Mouse (Mus musculus) embryonic facial prominence, embryonic 12.5 days (tissue): ENCODE data around the gene C1qb. TPM values are rescaled to one million over a fixed set of nuclear protein-coding genes. Genes with fewer than 3 reads are reported as not detected.

ENCODE experiments used
- ATAC-seq: fragments of 200-750 bp; cut with Nextera tagmentation; 2 replicates; pipeline ENCODE4 v1.8.0; 2017; ENCODE audit not compliant: insufficient number of reproducible peaks, insufficient read depth, low FRiP score, low TSS enrichment
- H3K27ac ChIP-seq: fragments of 300-500 bp; sonication (generic); 2 replicates; pipeline ENCODE4 v1.5.1; 2016; ENCODE audit warnings: mild to moderate bottlenecking
- H3K27me3 ChIP-seq: fragments of 300-500 bp; sonication (generic); 2 replicates; pipeline ENCODE4 v1.6.1; 2016; ENCODE audit warnings: mild to moderate bottlenecking, moderate library complexity
- H3K36me3 ChIP-seq: fragments of 300-500 bp; sonication (generic); 2 replicates; pipeline ENCODE4 v1.6.1; 2016; ENCODE audit warnings: mild to moderate bottlenecking
- H3K4me1 ChIP-seq: fragments of 300-500 bp; sonication (generic); 2 replicates; pipeline ENCODE4 v1.6.1; 2016
- H3K4me2 ChIP-seq: fragments of 300-500 bp; sonication (generic); replicated peaks from 2 replicates; pipeline ENCODE4 v1.6.1; 2016; ENCODE audit warnings: mild to moderate bottlenecking, moderate library complexity
- H3K4me3 ChIP-seq: fragments of 300-500 bp; sonication (generic); 2 replicates; pipeline ENCODE4 v1.5.1; 2016; ENCODE audit warnings: mild to moderate bottlenecking
- H3K9ac ChIP-seq: fragments of 300-500 bp; sonication (generic); 2 replicates; pipeline ENCODE4 v1.6.1; 2016; ENCODE audit warnings: mild to moderate bottlenecking, moderate library complexity
- H3K9me3 ChIP-seq: fragments of 300-500 bp; sonication (generic); 2 replicates; pipeline ENCODE4 v1.6.1; 2016; ENCODE audit warnings: mild to moderate bottlenecking, moderate library complexity
- WGBS: fragments of 180-500 bp; shearing (Covaris S2); methylation state at CpG from one replicate; pipeline ENCODE4 v1.1.7; 2016; 5-methylcytosine and 5-hydroxymethylcytosine counted together
- polyA plus RNA-seq: library from polyadenylated mRNA; unstranded; fragments of >200 nt; fragmentation: Nextera tagmentation; extraction: Ambion mirVana; gene quantifications from 2 replicates; pipeline ENCODE4 v1.2.1, GENCODE M21; 2016

C1qb gene
- polyA plus RNA-seq, 1 experiment from 2014 or later: 29.7 TPM

DNA sequence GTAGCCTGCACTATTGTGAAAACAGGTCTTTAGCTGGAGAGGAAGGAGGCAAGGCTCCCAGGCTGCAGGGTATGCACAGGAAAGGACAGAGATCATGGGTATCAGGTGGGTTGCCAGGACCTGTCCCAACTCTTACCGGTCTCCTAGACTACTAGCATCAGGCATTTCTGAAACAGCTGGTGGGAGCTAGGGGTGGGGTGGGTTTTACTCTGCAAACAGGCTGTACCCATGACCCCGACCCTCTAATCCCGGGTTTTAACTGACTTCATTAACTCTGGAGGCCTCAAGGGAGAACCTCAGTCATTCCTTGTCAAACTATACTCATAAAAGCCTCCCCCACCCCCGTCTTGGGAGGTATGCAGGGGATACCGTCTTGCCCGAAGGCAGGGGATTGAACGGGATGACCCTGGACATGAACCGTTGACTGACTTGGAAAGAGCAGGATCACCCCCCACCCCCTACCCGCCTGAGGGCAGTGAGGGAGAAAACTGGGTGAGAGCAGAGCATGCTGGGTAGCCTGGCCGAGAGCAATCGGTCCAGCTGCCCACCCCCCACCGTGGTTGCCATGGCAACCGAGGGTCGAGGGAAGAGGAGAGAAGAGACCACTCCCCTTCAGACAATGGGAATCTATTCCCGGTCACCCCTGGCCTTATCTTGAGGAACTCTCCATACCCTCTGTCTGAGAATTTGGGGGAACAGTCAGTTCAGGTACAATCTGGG, 21.1 kb downstream of the C1qb start:
- Histone ChIP-seq H3K27ac (no peak overlapping the region), H3K4me2 (peak overlapping the region; percentile 34), H3K4me1 (peaks cover 34% of the 10 kb centered on the region), H3K4me3 (no peak overlapping the region), H3K9me3 (no peaks in the 10 kb centered on the region), H3K27me3 (peaks cover 3% of the 10 kb centered on the region; the same call in 1 of the 2 replicates), H3K9ac (no peak overlapping the region), H3K36me3 (no peaks in the 10 kb centered on the region)
- peak; percentile 38 for ATAC-seq
- WGBS: 7% methylated on average over 15 of the region's 15 CpGs

- ATAC-seq: no peak
- WGBS: 59% methylated on average over 9 of the region's 9 CpGs
- Histone ChIP-seq H3K4me2 (no peak overlapping the region), H3K36me3 (no peaks in the 10 kb centered on the region), H3K4me1 (peaks cover 34% of the 10 kb centered on the region), H3K27me3 (peaks cover 3% of the 10 kb centered on the region; the same call in 1 of the 2 replicates), H3K9me3 (no peaks in the 10 kb centered on the region), H3K27ac (no peak overlapping the region), H3K4me3 (no peak overlapping the region), H3K9ac (no peak overlapping the region)
Observed at GRCm38 (mm10) chr4:136863517-136863916, 22.5 kb downstream of the C1qb start.

GRCm38 (mm10) chr4:136862411-136862810, 23.6 kb downstream of the C1qb start:
- Histone ChIP-seq H3K9ac (no peak overlapping the region), H3K36me3 (no peaks in the 10 kb centered on the region), H3K4me2 (no peak overlapping the region), H3K4me3 (no peak overlapping the region), H3K9me3 (no peaks in the 10 kb centered on the region), H3K4me1 (peaks cover 25% of the 10 kb centered on the region), H3K27ac (no peak overlapping the region), H3K27me3 (peaks cover 3% of the 10 kb centered on the region; the same call in 1 of the 2 replicates)
- no peak for ATAC-seq
- WGBS: 83% methylated on average over 2 of the region's 2 CpGs

DNA sequence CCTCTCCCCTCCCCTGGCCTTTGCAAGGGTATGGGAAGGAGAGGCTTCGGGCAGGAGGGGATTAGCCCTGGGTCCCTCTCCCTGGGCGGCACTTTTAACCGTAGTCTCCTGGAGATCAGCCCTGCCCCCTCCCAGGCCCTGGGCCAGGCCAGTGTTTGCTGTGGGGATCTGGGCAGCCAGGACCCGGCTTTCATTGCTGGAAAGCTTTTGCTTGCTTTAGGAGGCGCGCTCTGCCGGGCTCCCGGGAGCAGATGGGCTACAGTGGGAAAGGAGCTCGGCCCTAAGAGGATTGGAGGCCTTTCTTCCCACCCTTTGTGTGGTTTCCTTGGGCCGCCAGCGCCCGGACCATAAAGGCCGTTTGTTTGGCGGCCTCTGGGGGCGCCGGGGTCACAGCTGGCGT, 24.2 kb downstream of the C1qb start:
- no peak overlapping the region; the same call in 1 of the 2 replicates for H3K27ac ChIP-seq
- no peak overlapping the region for H3K9ac ChIP-seq
- no peak overlapping the region for H3K4me3 ChIP-seq
- peaks cover 3% of the 10 kb centered on the region; the same call in 1 of the 2 replicates for H3K27me3 ChIP-seq
- 9% methylated on average over 17 of the region's 17 CpGs for WGBS
- peaks cover 24% of the 10 kb centered on the region for H3K4me1 ChIP-seq
- no peaks in the 10 kb centered on the region for H3K9me3 ChIP-seq
- no peak for ATAC-seq
- no peaks in the 10 kb centered on the region for H3K36me3 ChIP-seq
- H3K4me2 ChIP-seq: 0 out of 2 replicates have a peak overlapping the region, but pooled peaks have one; percentile 0

DNA sequence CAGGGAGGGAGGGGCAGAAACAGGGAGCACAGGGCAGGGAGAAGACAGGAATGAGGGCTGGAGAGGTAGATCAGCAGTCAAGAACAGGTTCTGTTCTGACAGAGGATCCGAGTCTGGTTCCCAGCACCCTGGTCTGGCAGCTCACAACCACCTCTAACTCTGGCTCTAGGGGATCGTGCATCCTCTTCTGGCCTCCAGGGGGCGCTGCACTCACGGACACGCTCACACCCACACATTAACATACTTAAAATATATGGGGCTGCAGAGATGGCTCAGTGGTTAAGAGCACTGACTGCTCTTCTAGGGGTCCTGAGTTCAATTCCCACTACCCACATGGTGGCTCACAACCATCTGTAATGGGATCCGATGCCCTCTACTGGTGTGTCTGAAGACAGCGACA, 26.0 kb downstream of the C1qb start:
- no peaks in the 10 kb centered on the region for H3K36me3 ChIP-seq
- no peaks in the 10 kb centered on the region for H3K9me3 ChIP-seq
- no peak overlapping the region for H3K27ac ChIP-seq
- H3K4me3 ChIP-seq: no peak overlapping the region
- H3K27me3 ChIP-seq: peaks cover 3% of the 10 kb centered on the region; the same call in 1 of the 2 replicates
- WGBS: 83% methylated on average over 7 of the region's 7 CpGs
- H3K9ac ChIP-seq: no peak overlapping the region
- ATAC-seq: no peak
- H3K4me1 ChIP-seq: peaks cover 19% of the 10 kb centered on the region
- no peak overlapping the region for H3K4me2 ChIP-seq

DNA sequence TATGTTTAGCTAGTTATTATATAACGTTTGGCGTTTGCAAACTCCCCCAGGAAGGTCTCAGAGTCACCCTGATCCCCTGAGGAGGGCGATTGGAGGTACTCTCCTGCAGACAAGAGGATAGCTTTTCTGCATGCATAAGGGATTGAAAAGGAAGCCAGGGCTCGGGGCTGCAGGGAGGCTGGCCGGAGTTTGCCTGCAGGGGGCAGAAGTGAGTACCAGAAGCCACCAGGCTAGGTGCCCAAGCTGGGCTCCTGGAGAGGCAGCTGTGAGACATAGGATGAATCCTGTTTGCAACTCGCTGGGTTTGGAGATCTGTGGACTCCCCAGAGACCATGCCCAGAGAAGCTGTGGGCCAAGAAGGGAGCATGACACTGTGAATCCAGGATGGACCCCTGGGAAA, 30.9 kb downstream of the C1qb start:
- H3K4me2 ChIP-seq: no peak overlapping the region
- no peaks in the 10 kb centered on the region for H3K9me3 ChIP-seq
- H3K4me3 ChIP-seq: no peak overlapping the region
- no peak overlapping the region for H3K9ac ChIP-seq
- no peaks in the 10 kb centered on the region for H3K4me1 ChIP-seq
- 26% methylated on average over 6 of the region's 6 CpGs for WGBS
- no peak for ATAC-seq
- H3K36me3 ChIP-seq: no peaks in the 10 kb centered on the region
- H3K27me3 ChIP-seq: no peaks in the 10 kb centered on the region
- H3K27ac ChIP-seq: no peak overlapping the region

GRCm38 (mm10) chr4:136852989-136853388, 33.0 kb downstream of the C1qb start:
- Histone ChIP-seq H3K9me3 (no peaks in the 10 kb centered on the region), H3K4me1 (no peaks in the 10 kb centered on the region), H3K4me3 (no peak overlapping the region), H3K9ac (no peak overlapping the region), H3K27ac (no peak overlapping the region), H3K36me3 (no peaks in the 10 kb centered on the region), H3K27me3 (no peaks in the 10 kb centered on the region), H3K4me2 (no peak overlapping the region)
- WGBS: 78% methylated on average over 12 of the region's 12 CpGs
- ATAC-seq: no peak

- Histone ChIP-seq H3K27me3 (no peaks in the 10 kb centered on the region), H3K4me1 (no peaks in the 10 kb centered on the region), H3K36me3 (no peaks in the 10 kb centered on the region), H3K4me2 (no peak overlapping the region), H3K4me3 (no peak overlapping the region), H3K9me3 (no peaks in the 10 kb centered on the region), H3K27ac (no peak overlapping the region), H3K9ac (no peak overlapping the region)
- 70% methylated on average over 5 of the region's 5 CpGs for WGBS
- ATAC-seq: no peak
Observed at GRCm38 (mm10) chr4:136852119-136852518, 33.9 kb downstream of the C1qb start.

DNA sequence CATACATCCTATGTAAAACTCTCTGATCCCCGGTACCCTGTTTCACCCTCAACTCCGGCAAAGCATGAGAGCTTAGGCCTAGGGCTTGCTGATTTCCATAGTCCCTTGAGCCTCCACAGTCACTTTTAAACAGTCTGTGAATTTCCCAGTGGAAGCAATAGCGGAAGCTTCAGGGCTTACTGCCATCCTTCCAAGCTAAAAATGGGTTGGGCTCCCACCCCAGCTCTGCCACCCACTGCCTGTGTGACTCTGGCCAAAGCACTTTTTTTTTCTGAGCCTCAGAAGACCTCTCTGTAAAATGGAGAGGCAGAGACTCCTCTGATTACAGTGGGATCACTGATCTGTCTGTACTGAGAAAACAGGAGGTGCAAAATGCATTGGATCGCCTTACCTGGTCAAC, 37.4 kb downstream of the C1qb start:
- H3K27ac ChIP-seq: no peak overlapping the region
- no peaks in the 10 kb centered on the region for H3K36me3 ChIP-seq
- no peak overlapping the region for H3K9ac ChIP-seq
- no peaks in the 10 kb centered on the region for H3K4me1 ChIP-seq
- H3K4me2 ChIP-seq: no peak overlapping the region
- 71% methylated on average over 4 of the region's 4 CpGs for WGBS
- H3K4me3 ChIP-seq: no peak overlapping the region
- no peaks in the 10 kb centered on the region for H3K9me3 ChIP-seq
- no peaks in the 10 kb centered on the region for H3K27me3 ChIP-seq
- no peak for ATAC-seq

DNA sequence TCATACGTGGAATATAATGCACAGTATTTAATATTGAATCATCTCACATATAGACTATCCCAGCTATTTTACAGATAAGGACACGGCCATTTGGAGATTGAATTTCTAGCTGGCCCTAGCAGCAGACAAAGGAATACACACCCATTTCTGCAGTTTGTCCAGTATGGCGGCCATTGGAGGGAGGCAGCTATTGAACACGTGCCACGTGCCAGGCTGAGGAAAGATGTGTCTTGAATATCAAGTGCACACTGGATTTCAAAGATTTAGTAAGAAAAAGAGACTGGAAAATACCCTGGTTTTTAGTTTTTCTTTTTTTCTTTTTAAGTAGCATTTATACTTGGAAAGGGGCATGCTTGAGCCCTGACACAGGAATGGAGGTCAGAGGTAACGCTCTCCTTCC, 38.8 kb downstream of the C1qb start:
- ATAC-seq: no peak
- H3K27ac ChIP-seq: no peak overlapping the region
- 75% methylated on average over 6 of the region's 6 CpGs for WGBS
- no peaks in the 10 kb centered on the region for H3K27me3 ChIP-seq
- no peak overlapping the region for H3K4me2 ChIP-seq
- H3K9ac ChIP-seq: no peak overlapping the region
- no peaks in the 10 kb centered on the region for H3K9me3 ChIP-seq
- H3K4me1 ChIP-seq: no peaks in the 10 kb centered on the region
- no peak overlapping the region for H3K4me3 ChIP-seq
- no peaks in the 10 kb centered on the region for H3K36me3 ChIP-seq

DNA sequence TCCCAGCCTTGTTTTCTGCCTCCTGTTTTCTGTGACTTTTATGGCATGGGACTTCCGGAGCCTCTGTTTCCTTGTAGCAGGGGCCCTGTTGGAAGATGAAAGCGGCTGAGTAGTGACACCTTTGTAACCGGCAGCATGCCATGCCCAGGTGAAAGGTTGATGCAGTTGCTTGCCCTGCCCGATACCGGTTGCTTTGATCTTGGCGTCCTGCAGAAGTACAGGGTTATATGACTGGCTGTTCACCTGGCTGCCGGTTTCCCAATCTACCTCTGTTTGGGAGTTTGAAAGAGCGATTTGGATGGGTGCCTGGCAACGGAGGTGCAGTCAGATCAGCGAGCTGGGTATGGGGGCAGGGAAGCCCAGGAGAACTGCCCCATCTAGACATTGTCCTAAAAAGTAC, 43.2 kb downstream of the C1qb start:
- ATAC-seq: no peak
- no peaks in the 10 kb centered on the region for H3K9me3 ChIP-seq
- 0 out of 2 replicates have a peak, but pooled peaks cover 12% of the 10 kb centered on the region for H3K27me3 ChIP-seq
- no peak overlapping the region for H3K4me3 ChIP-seq
- no peaks in the 10 kb centered on the region for H3K4me1 ChIP-seq
- H3K27ac ChIP-seq: no peak overlapping the region
- no peak overlapping the region for H3K9ac ChIP-seq
- H3K4me2 ChIP-seq: no peak overlapping the region
- WGBS: 85% methylated on average over 10 of the region's 10 CpGs
- no peaks in the 10 kb centered on the region for H3K36me3 ChIP-seq

DNA sequence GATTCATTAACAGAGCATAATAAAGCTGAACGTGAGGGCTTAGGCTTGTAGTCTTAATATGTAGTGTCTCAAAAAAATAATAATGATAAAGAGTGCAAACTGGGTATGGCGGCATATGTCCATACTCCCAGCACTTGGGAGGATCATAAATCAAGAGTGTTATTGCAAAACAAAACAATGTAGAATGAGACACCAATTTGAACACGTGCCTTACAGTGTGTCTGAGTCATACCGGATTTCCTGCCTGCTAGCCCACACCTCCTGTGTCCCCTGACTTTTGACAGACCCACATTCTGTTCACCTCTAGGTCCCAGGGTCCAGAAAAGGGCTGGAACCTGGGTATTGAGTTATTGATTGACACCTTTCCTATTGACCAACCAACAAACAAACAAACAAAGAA, 44.0 kb downstream of the C1qb start:
- 0 out of 2 replicates have a peak, but pooled peaks cover 12% of the 10 kb centered on the region for H3K27me3 ChIP-seq

More for the DNA sequence above, 44.0 kb downstream of the C1qb start:
- WGBS: 84% methylated on average over 4 of the region's 4 CpGs
- peaks cover 2% of the 10 kb centered on the region for H3K4me1 ChIP-seq
- H3K36me3 ChIP-seq: no peaks in the 10 kb centered on the region
- no peak overlapping the region for H3K4me2 ChIP-seq
- no peak for ATAC-seq
- H3K4me3 ChIP-seq: no peak overlapping the region
- no peak overlapping the region for H3K27ac ChIP-seq
- no peaks in the 10 kb centered on the region for H3K9me3 ChIP-seq
- H3K9ac ChIP-seq: no peak overlapping the region
